Mouse (Mus musculus) cerebellum, postnatal 4 days (tissue): ENCODE results near the gene Mtf1.
A peak's percentile ranks its signal among the peaks of the same experiment; 100 is the strongest.

Source experiments
- DNase-seq, 2 experiments: peaks; one replicate each; pipeline ENCODE4 v3.0.0; 2022; ENCODE audit warnings: low spot score in 2 of 2, mixed read lengths in 1 of 2

Mtf1 gene

GRCm38 (mm10) chr4:124801552-124802308, at the start of gene Mtf1:
TSS of gene Mtf1 (plus strand) at chr4:124802104.
- peak; percentile 83 to 93 for DNase-seq

GRCm38 (mm10) chr4:124752281-124753199, 49.4 kb upstream of the Mtf1 start:
- DNase-seq: no peak

GRCm38 (mm10) chr4:124755526-124755925, 46.4 kb upstream of the Mtf1 start:
- DNase-seq: no peak

- DNase-seq: no peak
Observed at GRCm38 (mm10) chr4:124759305-124759811, 42.5 kb upstream of the Mtf1 start.

GRCm38 (mm10) chr4:124761201-124761600, 40.7 kb upstream of the Mtf1 start:
- no peak for DNase-seq

- no peak for DNase-seq
Observed at GRCm38 (mm10) chr4:124762858-124763452, 38.9 kb upstream of the Mtf1 start.

- DNase-seq: no peak
Observed at GRCm38 (mm10) chr4:124765802-124766565, 35.9 kb upstream of the Mtf1 start.

GRCm38 (mm10) chr4:124766566-124766940, 35.4 kb upstream of the Mtf1 start:
- DNase-seq: no peak

GRCm38 (mm10) chr4:124768963-124769591, 32.8 kb upstream of the Mtf1 start:
- DNase-seq: no peak

- DNase-seq: no peak
Observed at GRCm38 (mm10) chr4:124770624-124771023, 31.3 kb upstream of the Mtf1 start.

- DNase-seq: no peak
Observed at GRCm38 (mm10) chr4:124772125-124772524, 29.8 kb upstream of the Mtf1 start.

GRCm38 (mm10) chr4:124773449-124773848, 28.5 kb upstream of the Mtf1 start:
- DNase-seq: no peak

GRCm38 (mm10) chr4:124773995-124774394, 27.9 kb upstream of the Mtf1 start:
- DNase-seq: no peak

- no peak for DNase-seq
Observed at GRCm38 (mm10) chr4:124774429-124774828, 27.5 kb upstream of the Mtf1 start.

- DNase-seq: no peak
Observed at GRCm38 (mm10) chr4:124781361-124781760, 20.5 kb upstream of the Mtf1 start.

- no peak for DNase-seq
Observed at GRCm38 (mm10) chr4:124782395-124782794, 19.5 kb upstream of the Mtf1 start.

GRCm38 (mm10) chr4:124783937-124784336, 18.0 kb upstream of the Mtf1 start:
- DNase-seq: no peak

- DNase-seq: no peak
Observed at GRCm38 (mm10) chr4:124790013-124790412, 11.9 kb upstream of the Mtf1 start.

- DNase-seq: no peak
Observed at GRCm38 (mm10) chr4:124792114-124792513, 9.8 kb upstream of the Mtf1 start.

GRCm38 (mm10) chr4:124796141-124796540, 5.8 kb upstream of the Mtf1 start:
- no peak for DNase-seq

GRCm38 (mm10) chr4:124796913-124797312, 5.0 kb upstream of the Mtf1 start:
- DNase-seq: no peak
